Mouse (Mus musculus): Measurements from ENCODE around the gene Supt20. TPM values are rescaled to one million over a fixed set of nuclear protein-coding genes. Genes with fewer than 3 reads are reported as not detected.

Supt20 gene
- polyA plus RNA-seq, 1 experiment from 2014 or later: 114 TPM

DNA sequence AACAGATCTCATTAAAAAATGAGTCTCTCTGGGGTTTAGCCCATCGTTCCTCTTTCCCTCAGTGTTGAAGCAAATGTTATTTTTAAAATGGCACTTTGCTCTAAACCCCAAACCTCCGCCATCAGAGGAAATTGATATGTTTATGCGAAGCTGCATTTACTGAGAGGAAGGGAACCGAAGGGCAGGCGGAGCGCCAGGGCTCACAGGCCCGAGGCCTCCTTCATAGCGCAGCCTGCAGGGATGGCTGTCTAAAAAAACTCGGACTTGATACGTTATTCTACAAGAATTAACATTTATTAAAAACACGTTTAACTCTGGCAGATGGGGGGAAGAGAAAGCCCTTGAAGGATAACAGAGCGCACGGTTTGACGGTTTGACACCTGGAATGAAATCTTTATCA, 73.4 kb downstream of the Supt20 start:
- H3K27ac ChIP-seq (ENCODE audit: low read depth, low read length): no peak overlapping the region
- no peak overlapping the region for H3K4me3 ChIP-seq (ENCODE audit: low read depth, low read length)
- H3K36me3 ChIP-seq (ENCODE audit: control insufficient read depth, insufficient read depth, low read length): no peaks in the 10 kb centered on the region
- DNase-seq (ENCODE audit: low spot score) (no peak), ATAC-seq (ENCODE audit: insufficient read depth, low FRiP score, low TSS enrichment) (no peak)
- H3K9me3 ChIP-seq (ENCODE audit: control insufficient read depth, low read length): no peaks in the 10 kb centered on the region
- H3K27me3 ChIP-seq (ENCODE audit: control insufficient read depth, insufficient read depth, low read length): no peaks in the 10 kb centered on the region
- H3K4me1 ChIP-seq (ENCODE audit: control insufficient read depth, insufficient read depth, low read length): no peaks in the 10 kb centered on the region
- WGBS: 85% methylated on average over 14 of the region's 14 CpGs
- H3K9ac ChIP-seq (ENCODE audit: low read length): no peak overlapping the region
- no peak overlapping the region for H3K4me2 ChIP-seq (ENCODE audit: low read depth)

DNA sequence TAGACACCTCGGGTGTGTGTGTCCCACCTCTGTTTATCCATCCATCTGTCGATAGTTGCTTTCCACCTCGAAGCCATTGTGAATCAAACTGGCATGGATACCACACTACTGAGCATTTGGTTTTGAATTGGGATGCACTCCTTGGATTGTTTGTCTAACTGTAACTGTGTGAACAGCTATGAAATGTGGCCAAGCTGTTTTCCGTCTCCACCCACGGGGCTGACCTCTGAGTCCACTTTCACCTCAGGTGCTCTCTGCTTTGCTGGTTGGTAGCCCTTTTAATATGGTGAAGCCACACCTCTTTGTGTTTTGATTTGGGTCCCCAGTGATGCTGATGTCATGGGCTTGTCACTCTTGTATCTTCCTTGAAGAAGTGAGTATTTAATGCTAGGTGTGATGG, 74.2 kb downstream of the Supt20 start:
- Histone ChIP-seq H3K4me3 (ENCODE audit: low read depth, low read length) (no peak overlapping the region), H3K4me1 (ENCODE audit: control insufficient read depth, insufficient read depth, low read length) (no peaks in the 10 kb centered on the region), H3K27ac (ENCODE audit: low read depth, low read length) (no peak overlapping the region), H3K4me2 (ENCODE audit: low read depth) (no peak overlapping the region), H3K9ac (ENCODE audit: low read length) (no peak overlapping the region), H3K9me3 (ENCODE audit: control insufficient read depth, low read length) (no peaks in the 10 kb centered on the region), H3K27me3 (ENCODE audit: control insufficient read depth, insufficient read depth, low read length) (no peaks in the 10 kb centered on the region), H3K36me3 (ENCODE audit: control insufficient read depth, insufficient read depth, low read length) (no peaks in the 10 kb centered on the region)
- no peak for ATAC-seq (ENCODE audit: insufficient read depth, low FRiP score, low TSS enrichment)
- 88% methylated on average over 5 of the region's 5 CpGs for WGBS
- DNase-seq (ENCODE audit: low spot score): no peak

GRCm38 (mm10) chr3:54768592-54768991, 76.0 kb downstream of the Supt20 start:
- Histone ChIP-seq H3K36me3 (ENCODE audit: control insufficient read depth, insufficient read depth, low read length) (no peaks in the 10 kb centered on the region), H3K4me1 (ENCODE audit: control insufficient read depth, insufficient read depth, low read length) (no peaks in the 10 kb centered on the region), H3K4me3 (ENCODE audit: low read depth, low read length) (no peak overlapping the region), H3K4me2 (ENCODE audit: low read depth) (no peak overlapping the region), H3K9me3 (ENCODE audit: control insufficient read depth, low read length) (no peaks in the 10 kb centered on the region; the same call in 1 of the 2 replicates), H3K27ac (ENCODE audit: low read depth, low read length) (no peak overlapping the region), H3K9ac (ENCODE audit: low read length) (no peak overlapping the region), H3K27me3 (ENCODE audit: control insufficient read depth, insufficient read depth, low read length) (no peaks in the 10 kb centered on the region)
- DNase-seq (ENCODE audit: low spot score) (no peak), ATAC-seq (ENCODE audit: insufficient read depth, low FRiP score, low TSS enrichment) (no peak)
- WGBS: 95% methylated on average over 8 of the region's 8 CpGs

- H3K9ac ChIP-seq (ENCODE audit: low read length): no peak overlapping the region
- no peaks in the 10 kb centered on the region; the same call in 1 of the 2 replicates for H3K9me3 ChIP-seq (ENCODE audit: control insufficient read depth, low read length)
- no peak for ATAC-seq (ENCODE audit: insufficient read depth, low FRiP score, low TSS enrichment)
- no peaks in the 10 kb centered on the region for H3K36me3 ChIP-seq (ENCODE audit: control insufficient read depth, insufficient read depth, low read length)
- H3K4me2 ChIP-seq (ENCODE audit: low read depth): no peak overlapping the region
- DNase-seq (ENCODE audit: low spot score): no peak
- H3K27ac ChIP-seq (ENCODE audit: low read depth, low read length): no peak overlapping the region
- 84% methylated on average over 17 of the region's 17 CpGs for WGBS
- no peak overlapping the region for H3K4me3 ChIP-seq (ENCODE audit: low read depth, low read length)
- no peaks in the 10 kb centered on the region for H3K4me1 ChIP-seq (ENCODE audit: control insufficient read depth, insufficient read depth, low read length)
- no peaks in the 10 kb centered on the region for H3K27me3 ChIP-seq (ENCODE audit: control insufficient read depth, insufficient read depth, low read length)
These were observed 77.0 kb downstream of the Supt20 start for GRCm38 (mm10) chr3:54769349-54770275.

GRCm38 (mm10) chr3:54773613-54774012, 81.0 kb downstream of the Supt20 start:
- DNase-seq (ENCODE audit: low spot score) (no peak), ATAC-seq (ENCODE audit: insufficient read depth, low FRiP score, low TSS enrichment) (no peak)

DNA sequence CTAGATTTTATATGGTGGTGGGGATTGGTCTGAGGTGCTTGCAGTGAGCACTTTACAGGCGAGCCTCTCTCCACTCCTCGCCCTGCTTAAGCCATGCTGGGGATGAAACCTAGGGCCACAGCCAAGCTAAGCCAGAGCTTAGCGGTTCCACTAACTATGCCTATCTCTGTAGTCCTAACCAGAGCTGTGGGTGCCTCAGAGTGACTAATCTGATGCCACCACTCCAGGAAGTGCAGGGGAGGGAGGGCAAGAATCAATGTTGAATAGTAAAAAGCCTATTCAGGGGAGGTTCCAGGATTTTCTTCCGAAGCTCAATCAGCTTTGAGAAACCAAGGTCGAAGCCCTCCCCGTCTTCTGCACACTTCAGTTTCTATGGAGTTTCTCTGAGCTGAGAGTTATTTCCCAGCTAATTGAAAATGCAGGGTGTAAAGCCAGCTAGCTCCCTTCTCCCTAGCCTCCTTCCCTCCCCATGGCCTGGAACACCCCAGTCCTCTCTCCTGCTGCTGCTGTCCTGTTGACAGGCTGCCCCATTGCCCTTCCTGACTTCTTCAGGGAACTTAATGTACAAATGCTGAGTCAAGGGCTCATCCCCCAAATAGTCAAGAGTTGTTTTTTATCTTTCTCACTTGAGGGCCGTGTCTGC, 83.5 kb downstream of the Supt20 start:
- ATAC-seq (ENCODE audit: insufficient read depth, low FRiP score, low TSS enrichment): no peak
- H3K9me3 ChIP-seq (ENCODE audit: control insufficient read depth, low read length): no peaks in the 10 kb centered on the region; the same call in 1 of the 2 replicates
- no peak for DNase-seq (ENCODE audit: low spot score)
- WGBS: 72% methylated on average over 7 of the region's 7 CpGs
- H3K36me3 ChIP-seq (ENCODE audit: control insufficient read depth, insufficient read depth, low read length): no peaks in the 10 kb centered on the region
- H3K4me2 ChIP-seq (ENCODE audit: low read depth): no peak overlapping the region
- no peak overlapping the region for H3K27ac ChIP-seq (ENCODE audit: low read depth, low read length)
- no peak overlapping the region for H3K9ac ChIP-seq (ENCODE audit: low read length)
- no peaks in the 10 kb centered on the region for H3K27me3 ChIP-seq (ENCODE audit: control insufficient read depth, insufficient read depth, low read length)
- no peaks in the 10 kb centered on the region for H3K4me1 ChIP-seq (ENCODE audit: control insufficient read depth, insufficient read depth, low read length)
- H3K4me3 ChIP-seq (ENCODE audit: low read depth, low read length): no peak overlapping the region

More at GRCm38 (mm10) chr3:54773613-54774012, 81.0 kb downstream of the Supt20 start:
- H3K27ac ChIP-seq (ENCODE audit: low read depth, low read length): no peak overlapping the region
- no peaks in the 10 kb centered on the region; the same call in 1 of the 2 replicates for H3K9me3 ChIP-seq (ENCODE audit: control insufficient read depth, low read length)
- H3K4me1 ChIP-seq (ENCODE audit: control insufficient read depth, insufficient read depth, low read length): no peaks in the 10 kb centered on the region
- no peaks in the 10 kb centered on the region for H3K27me3 ChIP-seq (ENCODE audit: control insufficient read depth, insufficient read depth, low read length)
- no peak overlapping the region for H3K4me2 ChIP-seq (ENCODE audit: low read depth)
- H3K9ac ChIP-seq (ENCODE audit: low read length): no peak overlapping the region
- 79% methylated on average over 6 of the region's 6 CpGs for WGBS
- no peaks in the 10 kb centered on the region for H3K36me3 ChIP-seq (ENCODE audit: control insufficient read depth, insufficient read depth, low read length)
- H3K4me3 ChIP-seq (ENCODE audit: low read depth, low read length): no peak overlapping the region

Other genes starting within 250 kb of the Supt20 start
- gene Gm21958, start 21.5 kb downstream of the Supt20 start, polyA plus RNA-seq (2014; fragmentation: Nextera tagmentation; extraction: Ambion mirVana): 0.41 TPM in 1 of 2 replicates, not detected in the other
- gene Exosc8, start 42.6 kb downstream of the Supt20 start, polyA plus RNA-seq (2014; fragmentation: Nextera tagmentation; extraction: Ambion mirVana): 138 and 142 TPM in 2 replicates
- 38.4 and 38.6 TPM in 2 replicates for gene Alg5, start 42.7 kb downstream of the Supt20 start, polyA plus RNA-seq (2014; fragmentation: Nextera tagmentation; extraction: Ambion mirVana)
- 0.43 and 0.57 TPM in 2 replicates for gene Smad9, start 62.8 kb downstream of the Supt20 start, polyA plus RNA-seq (2014; fragmentation: Nextera tagmentation; extraction: Ambion mirVana)
- 50.4 and 56.6 TPM in 2 replicates for gene Rfxap, start 115.0 kb downstream of the Supt20 start, polyA plus RNA-seq (2014; fragmentation: Nextera tagmentation; extraction: Ambion mirVana)
- gene Sertm1, start 223.1 kb downstream of the Supt20 start, polyA plus RNA-seq (2014; fragmentation: Nextera tagmentation; extraction: Ambion mirVana): 0.29 and 0.57 TPM in 2 replicates

Data from neural tube, embryonic 11.5 days (tissue).